Mouse (Mus musculus) C2C12 (cell line): ENCODE measurements at regions not wholly inside any gene's neighbourhood (a gene's known extent, or its start where the extent isn't known, plus 50 kb on each side); places are given as distances from the start of the nearest gene placed in this dataset.

ENCODE experiments used
- CTCF ChIP-seq: IDR thresholded peaks from one replicate; pipeline ENCODE4 v1.5.1; 2011; ENCODE audit not compliant: control insufficient read depth, insufficient read depth, insufficient read length
- MAX ChIP-seq: IDR thresholded peaks from one replicate; pipeline ENCODE4 v1.6.1; 2011; ENCODE audit warnings: mild to moderate bottlenecking, control low read depth

- no peak for TF ChIP-seq CTCF
- TF ChIP-seq MAX: no peak
Measured at GRCm38 (mm10) chr4:150708572-150708984, 56.6 kb upstream of the Slc45a1 start.
